Mouse (Mus musculus): Measurements from ENCODE around the gene Arhgap33. TPM values are rescaled to one million over a fixed set of nuclear protein-coding genes. Genes with fewer than 3 reads are reported as not detected.

Gene Arhgap33
- polyA plus RNA-seq (2015; fragmentation: Nextera tagmentation; extraction: Ambion mirVana), result 2.1 TPM in 2 replicates

DNA sequence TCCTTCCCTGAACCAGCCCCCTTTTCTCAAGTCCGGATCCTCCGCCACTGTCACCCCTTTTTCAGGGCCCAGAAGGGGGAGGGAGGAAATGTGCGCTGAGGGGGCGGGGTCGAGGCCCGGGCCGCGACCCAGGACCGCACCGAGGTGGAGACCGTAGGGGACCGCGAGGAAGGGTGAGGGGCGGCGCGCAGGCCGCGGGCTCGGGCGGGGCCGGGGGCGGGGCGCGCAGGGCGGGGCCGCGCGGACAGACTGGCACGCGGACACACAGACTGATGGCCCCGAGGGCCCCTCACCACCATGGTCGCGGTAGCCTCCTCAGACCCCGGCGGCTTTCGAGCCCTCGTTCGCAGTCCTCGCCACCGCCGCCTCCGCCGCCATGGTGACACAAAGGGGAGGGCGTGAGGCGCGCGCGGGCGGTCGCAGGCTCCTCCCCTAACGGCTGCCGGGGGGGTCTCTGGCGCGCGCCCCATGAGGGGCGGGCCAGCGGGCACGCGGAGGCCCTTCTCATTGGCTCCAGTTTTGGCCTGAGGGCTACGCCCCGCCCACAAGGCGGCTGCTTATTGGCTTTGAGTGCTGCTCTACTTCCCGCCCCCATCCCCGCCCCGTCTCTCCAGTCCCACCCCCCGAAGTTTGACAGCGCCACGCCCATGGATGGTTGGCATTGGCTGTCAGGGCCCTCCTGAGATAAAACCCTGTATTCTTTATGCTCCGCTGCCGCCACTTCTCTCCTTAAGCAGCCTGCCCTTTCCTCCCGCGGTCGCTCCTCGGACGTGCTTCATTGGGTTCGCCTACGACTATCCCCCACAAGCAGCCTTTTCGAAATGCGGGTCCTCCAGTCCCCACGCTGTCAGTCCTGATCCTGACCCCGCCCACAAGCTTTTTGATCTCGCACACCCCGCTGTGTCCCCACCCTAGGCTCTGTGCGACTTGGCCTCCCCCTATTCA is at the start of gene Arhgap33:
TSS of gene Arhgap33 (minus strand) at position 428 of the 945 bp plus-strand sequence.
- WGBS, result 2% methylated on average over 29 of the region's 84 CpGs
- H3K27ac ChIP-seq (ENCODE audit: low read length), result no peak within 1 kb of the TSS
- DNase-seq (ENCODE audit: low spot score), result peak; percentile 97
- H3K4me1 ChIP-seq (ENCODE audit: insufficient read depth, low read depth, low read length), result no peaks in the 10 kb centered on the region
- peak; percentile 99 for ATAC-seq
- no peak within 1 kb of the TSS for H3K9ac ChIP-seq (replicated peaks; ENCODE audit: low read depth)
- H3K27me3 ChIP-seq (replicated peaks; ENCODE audit: insufficient read depth, low read length), result no peaks in the 10 kb centered on the region
- TF ChIP-seq CTCF (IDR thresholded peaks at IDR 0.05) (no peak), EP300 (IDR thresholded peaks at IDR 0.05) (no peak)
- H3K36me3 ChIP-seq (ENCODE audit: insufficient read depth, low read length), result peaks cover 7% of the 10 kb centered on the region; the same call in 1 of the 2 replicates
- H3K9me3 ChIP-seq (ENCODE audit: low read length), result no peaks in the 10 kb centered on the region
- H3K4me3 ChIP-seq (ENCODE audit: low read depth, low read length), result peak within 1 kb of the TSS; percentile 74
- peak within 1 kb of the TSS; percentile 98 for H3K4me2 ChIP-seq (replicated peaks; ENCODE audit: low read depth, low read length)

DNA sequence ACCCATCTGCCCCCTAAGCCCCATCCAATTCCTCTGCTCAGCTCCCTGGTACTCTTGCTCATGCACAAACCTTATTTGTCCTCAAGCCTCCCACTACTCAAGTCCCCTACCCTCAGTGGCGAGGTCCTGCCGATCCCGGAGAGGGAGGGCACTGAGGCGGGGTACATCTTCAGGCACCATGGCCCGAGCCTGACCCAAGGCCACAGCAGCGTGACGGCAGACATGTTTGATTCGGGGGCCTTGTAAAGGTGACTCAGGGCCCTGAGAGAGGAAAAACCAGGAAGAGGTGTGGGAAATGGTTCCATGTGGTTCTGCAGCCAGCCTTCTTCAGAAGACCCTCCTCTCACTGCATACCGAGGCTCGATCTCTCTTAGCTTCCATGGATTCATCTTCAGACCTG is 49.5 kb upstream of the Arhgap33 start:
- no peak for TF ChIP-seq CTCF (IDR thresholded peaks at IDR 0.05)
- no peak for TF ChIP-seq EP300 (IDR thresholded peaks at IDR 0.05)
- Histone ChIP-seq H3K36me3 (ENCODE audit: insufficient read depth, low read length) (peaks cover 33% of the 10 kb centered on the region), H3K4me2 (replicated peaks; ENCODE audit: low read depth, low read length) (no peak overlapping the region), H3K27me3 (replicated peaks; ENCODE audit: insufficient read depth, low read length) (no peaks in the 10 kb centered on the region), H3K27ac (ENCODE audit: low read length) (no peak overlapping the region), H3K4me3 (ENCODE audit: low read depth, low read length) (no peak overlapping the region), H3K9ac (replicated peaks; ENCODE audit: low read depth) (no peak overlapping the region), H3K9me3 (ENCODE audit: low read length) (no peaks in the 10 kb centered on the region), H3K4me1 (ENCODE audit: insufficient read depth, low read depth, low read length) (peaks cover 4% of the 10 kb centered on the region)
- no peak for ATAC-seq
- 88% methylated on average over 10 of the region's 10 CpGs for WGBS
- no peak for DNase-seq (ENCODE audit: low spot score)

DNA sequence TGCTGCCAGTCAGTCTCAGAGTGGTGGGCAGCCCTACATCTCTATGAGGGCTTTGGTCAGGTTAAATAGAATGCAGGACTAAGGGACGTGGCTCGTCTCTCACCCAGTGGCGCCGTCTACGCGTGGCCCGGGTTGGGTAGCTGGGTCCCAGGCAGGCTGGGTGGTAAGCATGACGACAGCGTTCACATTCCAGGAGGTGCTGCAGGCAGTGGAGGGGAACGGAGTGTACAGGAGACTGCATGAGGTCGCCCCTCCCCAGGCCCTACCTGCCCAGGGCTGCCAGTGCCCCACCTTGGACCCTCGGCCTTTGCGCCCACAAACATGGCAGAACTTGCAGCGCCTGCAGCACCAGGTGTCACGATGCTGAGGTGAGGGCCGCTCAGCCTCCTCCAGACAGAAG is 46.7 kb upstream of the Arhgap33 start:
- TF ChIP-seq EP300 (IDR thresholded peaks at IDR 0.05) (no peak), CTCF (IDR thresholded peaks at IDR 0.05) (no peak)
- Histone ChIP-seq H3K9ac (replicated peaks; ENCODE audit: low read depth) (no peak overlapping the region), H3K27ac (ENCODE audit: low read length) (no peak overlapping the region), H3K36me3 (ENCODE audit: insufficient read depth, low read length) (peaks cover 59% of the 10 kb centered on the region), H3K9me3 (ENCODE audit: low read length) (no peaks in the 10 kb centered on the region), H3K4me3 (ENCODE audit: low read depth, low read length) (no peak overlapping the region), H3K4me2 (replicated peaks; ENCODE audit: low read depth, low read length) (no peak overlapping the region), H3K27me3 (replicated peaks; ENCODE audit: insufficient read depth, low read length) (no peaks in the 10 kb centered on the region), H3K4me1 (ENCODE audit: insufficient read depth, low read depth, low read length) (no peaks in the 10 kb centered on the region)
- ATAC-seq (no peak), DNase-seq (ENCODE audit: low spot score) (no peak)
- whole genome bisulfite sequencing, result 90% methylated on average over 16 of the region's 16 CpGs

DNA sequence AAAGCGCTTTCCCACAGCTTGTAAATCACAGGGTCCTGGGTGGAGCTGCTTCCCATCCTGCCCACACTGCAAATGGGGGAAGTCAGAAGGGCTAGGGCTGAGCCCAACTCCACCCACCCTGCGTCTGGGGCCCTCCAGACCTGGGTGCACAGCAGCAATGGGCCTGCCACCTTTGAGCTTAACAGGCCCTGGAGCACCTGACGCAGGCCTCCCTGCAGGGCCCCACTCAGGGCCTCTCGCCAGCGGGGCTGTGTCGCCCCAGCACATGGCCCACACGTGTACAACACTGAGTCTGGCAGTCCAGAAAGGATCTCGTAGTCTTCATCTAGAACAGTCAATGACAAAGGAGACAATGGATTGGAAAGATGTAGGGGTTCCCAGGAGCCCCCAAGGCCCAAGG is 45.1 kb upstream of the Arhgap33 start:
- Histone ChIP-seq H3K4me3 (ENCODE audit: low read depth, low read length) (no peak overlapping the region), H3K9ac (replicated peaks; ENCODE audit: low read depth) (no peak overlapping the region), H3K4me2 (replicated peaks; ENCODE audit: low read depth, low read length) (no peak overlapping the region), H3K36me3 (ENCODE audit: insufficient read depth, low read length) (peaks cover 75% of the 10 kb centered on the region), H3K27ac (ENCODE audit: low read length) (no peak overlapping the region), H3K9me3 (ENCODE audit: low read length) (no peaks in the 10 kb centered on the region), H3K4me1 (ENCODE audit: insufficient read depth, low read depth, low read length) (no peaks in the 10 kb centered on the region), H3K27me3 (replicated peaks; ENCODE audit: insufficient read depth, low read length) (no peaks in the 10 kb centered on the region)
- no peak for DNase-seq (ENCODE audit: low spot score)
- 90% methylated on average over 8 of the region's 8 CpGs for WGBS
- ATAC-seq, result no peak
- TF ChIP-seq CTCF (IDR thresholded peaks at IDR 0.05), result no peak
- TF ChIP-seq EP300 (IDR thresholded peaks at IDR 0.05), result no peak

DNA sequence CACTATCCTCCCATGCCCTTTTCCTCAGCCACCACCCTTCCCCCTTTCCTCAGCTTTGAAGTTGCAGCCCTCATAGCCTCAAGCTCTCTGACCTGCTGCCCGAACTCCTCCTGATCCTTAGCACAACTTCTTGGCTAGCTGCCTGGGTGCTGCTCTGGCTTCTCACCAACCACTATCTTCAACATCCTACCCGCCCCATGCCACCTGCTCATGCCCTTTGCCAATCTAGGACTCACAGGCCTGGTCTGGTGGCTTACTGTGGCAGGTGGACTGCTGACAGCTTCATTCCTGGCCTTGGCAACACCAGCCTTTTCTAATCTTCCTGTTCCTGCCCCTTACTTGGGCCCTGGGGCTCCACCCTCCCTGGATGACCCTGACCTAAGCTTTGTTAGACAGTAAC is 38.1 kb upstream of the Arhgap33 start:
- no peak for ATAC-seq
- H3K4me1 ChIP-seq (ENCODE audit: insufficient read depth, low read depth, low read length), result no peaks in the 10 kb centered on the region
- no peaks in the 10 kb centered on the region for H3K27me3 ChIP-seq (replicated peaks; ENCODE audit: insufficient read depth, low read length)
- no peaks in the 10 kb centered on the region for H3K9me3 ChIP-seq (ENCODE audit: low read length)
- no peak overlapping the region for H3K27ac ChIP-seq (ENCODE audit: low read length)
- H3K4me2 ChIP-seq (replicated peaks; ENCODE audit: low read depth, low read length), result no peak overlapping the region
- H3K4me3 ChIP-seq (ENCODE audit: low read depth, low read length), result no peak overlapping the region
- H3K36me3 ChIP-seq (ENCODE audit: insufficient read depth, low read length), result peaks cover 71% of the 10 kb centered on the region
- 43% methylated on average over 2 of the region's 2 CpGs for WGBS
- TF ChIP-seq EP300 (IDR thresholded peaks at IDR 0.05) (no peak), CTCF (IDR thresholded peaks at IDR 0.05) (no peak)
- H3K9ac ChIP-seq (replicated peaks; ENCODE audit: low read depth), result no peak overlapping the region
- no peak for DNase-seq (ENCODE audit: low spot score)

DNA sequence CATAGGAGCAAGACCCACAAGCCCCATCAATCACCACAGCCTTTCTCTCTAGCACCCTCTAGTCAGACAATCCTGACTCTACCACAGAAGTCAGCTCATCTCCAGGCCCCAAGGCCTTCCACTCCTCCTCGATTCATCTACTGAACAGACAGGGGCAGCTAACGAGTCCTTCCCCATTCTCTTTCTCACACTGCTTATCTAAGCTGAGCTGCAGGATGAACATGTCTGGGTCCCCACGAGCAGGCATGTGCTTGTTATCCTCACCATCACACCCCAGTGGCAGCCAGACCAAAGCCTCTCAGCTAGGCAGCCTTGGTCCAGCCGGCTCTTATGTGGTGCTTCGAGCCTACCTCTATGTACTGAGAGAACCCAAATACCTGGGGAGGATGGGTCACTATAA is 37.5 kb upstream of the Arhgap33 start:
- no peak overlapping the region for H3K9ac ChIP-seq (replicated peaks; ENCODE audit: low read depth)
- H3K36me3 ChIP-seq (ENCODE audit: insufficient read depth, low read length), result peaks cover 66% of the 10 kb centered on the region
- no peak overlapping the region for H3K27ac ChIP-seq (ENCODE audit: low read length)
- TF ChIP-seq EP300 (IDR thresholded peaks at IDR 0.05), result no peak
- no peak for TF ChIP-seq CTCF (IDR thresholded peaks at IDR 0.05)
- WGBS, result 86% methylated on average over 5 of the region's 5 CpGs
- no peaks in the 10 kb centered on the region for H3K27me3 ChIP-seq (replicated peaks; ENCODE audit: insufficient read depth, low read length)
- DNase-seq (ENCODE audit: low spot score) (no peak), ATAC-seq (no peak)
- no peak overlapping the region for H3K4me3 ChIP-seq (ENCODE audit: low read depth, low read length)
- no peaks in the 10 kb centered on the region for H3K4me1 ChIP-seq (ENCODE audit: insufficient read depth, low read depth, low read length)
- H3K4me2 ChIP-seq (replicated peaks; ENCODE audit: low read depth, low read length), result no peak overlapping the region
- H3K9me3 ChIP-seq (ENCODE audit: low read length), result no peaks in the 10 kb centered on the region
